Mouse (Mus musculus) ZHBTc4 (cell line): ENCODE measurements at regions not wholly inside any gene's neighbourhood (a gene's known extent, or its start where the extent isn't known, plus 50 kb on each side); places are given as distances from the start of the nearest gene placed in this dataset.

Source experiments
- DNase-seq: peaks from one replicate; pipeline ENCODE4 v3.0.0-alpha.2; 2011; ENCODE audit warnings: low read depth, low spot score

GRCm38 (mm10) chr16:37459533-37459890 is 74.8 kb upstream of the Stxbp5l start:
- no peak for DNase-seq

GRCm38 (mm10) chr16:37458592-37459532 is 74.1 kb upstream of the Stxbp5l start:
- DNase-seq: no peak

DNA sequence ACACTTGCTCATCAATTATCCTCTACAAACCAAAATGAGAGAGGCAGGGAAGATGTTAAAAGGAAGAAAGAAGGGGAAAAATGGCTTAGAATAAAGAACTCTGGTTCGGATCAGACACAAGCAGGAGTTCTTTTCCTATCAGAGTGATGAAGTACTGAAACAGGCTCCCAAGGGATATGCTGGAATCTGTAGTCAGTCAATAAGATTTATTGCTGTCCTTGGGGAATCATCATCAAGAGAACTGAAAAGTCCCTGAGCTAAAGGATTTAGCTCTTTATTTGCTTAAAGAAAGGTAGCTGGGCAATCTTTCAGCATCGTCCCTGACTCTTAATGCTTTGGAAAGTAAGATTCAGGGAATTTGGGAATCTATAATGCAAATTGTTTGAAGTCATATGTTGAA is 71.2 kb upstream of the Stxbp5l start:
- DNase-seq: no peak

- no peak for DNase-seq
These were observed 65.1 kb upstream of the Stxbp5l start for GRCm38 (mm10) chr16:37449846-37450245.

GRCm38 (mm10) chr16:37445756-37446155 is 61.0 kb upstream of the Stxbp5l start:
- DNase-seq: no peak

DNA sequence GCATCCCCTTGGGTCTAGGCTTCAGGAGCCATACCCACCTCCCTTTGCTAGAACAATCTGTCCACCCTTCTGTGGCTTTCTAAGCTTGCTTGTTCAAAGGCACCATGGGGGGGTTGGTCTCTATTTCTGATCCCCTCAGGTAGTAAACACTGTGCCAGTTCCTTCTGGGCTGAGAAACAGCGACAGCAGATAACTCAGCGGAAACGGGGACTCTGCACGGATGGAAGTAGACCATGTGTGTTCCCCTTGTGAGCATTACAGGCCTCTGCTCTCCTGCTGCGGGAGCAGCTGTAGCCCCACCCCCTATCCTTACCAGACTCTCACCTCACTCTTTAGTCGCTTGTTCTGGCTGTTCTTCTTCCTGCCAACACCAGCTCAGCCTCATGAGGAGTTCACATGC is 58.2 kb upstream of the Stxbp5l start:
- no peak for DNase-seq

DNA sequence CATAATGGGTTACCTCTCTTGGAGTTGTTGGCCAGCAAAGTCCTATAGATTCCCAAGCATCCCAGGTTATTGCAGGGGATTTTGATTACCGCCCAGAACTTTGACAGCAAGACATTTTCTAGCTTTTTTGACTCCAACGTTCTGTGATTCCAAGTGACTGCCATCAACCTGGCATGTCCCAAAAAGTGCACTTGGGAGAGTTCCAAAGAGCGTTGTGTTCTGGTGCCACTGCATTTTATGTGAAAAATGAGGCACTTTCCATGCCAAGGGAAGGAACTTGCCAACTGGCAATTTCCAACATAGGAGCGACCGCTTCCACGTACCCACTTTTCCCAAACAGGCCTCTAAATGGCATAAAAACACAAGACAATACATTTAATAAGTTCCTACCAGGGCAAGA is 57.7 kb upstream of the Stxbp5l start:
- DNase-seq: no peak

DNA sequence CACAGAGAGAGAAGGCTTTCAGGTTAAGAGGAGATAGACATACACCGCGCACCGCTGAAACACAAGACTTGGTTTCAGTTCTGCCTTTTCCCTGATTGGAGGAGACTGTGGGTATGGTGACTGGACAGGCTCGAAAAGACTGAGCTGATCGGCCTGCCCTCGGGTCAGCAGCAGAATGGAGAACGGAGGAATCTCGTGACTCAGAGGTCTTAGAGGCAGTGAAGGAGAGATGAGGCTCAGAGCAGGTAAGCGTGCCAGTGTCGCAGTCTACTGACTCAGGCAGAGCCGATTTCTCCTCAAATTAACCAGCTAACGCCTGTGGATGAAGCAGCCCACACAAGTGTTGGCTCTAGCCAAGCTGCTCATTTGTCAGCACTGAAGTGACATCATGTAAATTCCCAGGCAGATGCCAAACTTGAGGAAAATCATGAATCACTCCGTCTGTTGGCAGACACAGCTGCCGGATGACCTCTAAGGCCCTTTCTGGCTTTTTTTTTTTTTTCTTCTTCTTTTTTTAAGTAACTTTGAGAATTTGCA is 55.9 kb upstream of the Stxbp5l start:
- peak; percentile 1 for DNase-seq
